Mouse (Mus musculus): ENCODE data around the gene AC170998.1. TPM values are rescaled to one million over a fixed set of nuclear protein-coding genes. Genes with fewer than 3 reads are reported as not detected.
A peak's percentile ranks its signal among the peaks of the same experiment; 100 is the strongest.

Gene AC170998.1
- polyA plus RNA-seq, 1 experiment, result 8.5 TPM

DNA sequence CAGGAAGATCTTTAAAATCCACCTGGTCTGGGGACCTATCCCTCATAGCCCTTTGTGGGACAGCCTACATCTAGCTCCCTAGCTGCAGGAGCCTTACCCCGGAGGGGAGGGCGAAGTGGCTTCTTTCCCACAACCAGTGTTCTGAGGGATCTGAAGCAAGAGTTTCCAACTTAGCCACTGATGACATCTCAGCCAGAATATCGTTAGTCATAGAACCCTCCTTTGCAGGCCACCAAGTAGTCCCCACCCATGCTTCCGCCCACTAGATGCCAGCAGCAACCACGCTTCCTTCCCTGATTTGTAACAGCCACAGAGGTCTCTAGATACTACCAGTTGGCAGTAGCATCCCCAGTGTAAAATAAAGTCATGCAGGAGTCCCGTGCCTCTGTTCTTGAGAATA lies 24.7 kb downstream of the AC170998.1 start:
- H3K9ac ChIP-seq (ENCODE audit: low read depth, poor library complexity, severe bottlenecking), result no peak overlapping the region
- no peak overlapping the region for H3K4me3 ChIP-seq (ENCODE audit: low read depth, low read length)
- no peak overlapping the region for H3K27ac ChIP-seq (ENCODE audit: insufficient read depth, low read length)
- H3K36me3 ChIP-seq (ENCODE audit: control insufficient read depth, insufficient read depth, low read length, poor library complexity, severe bottlenecking), result peaks cover 11% of the 10 kb centered on the region; the same call in 1 of the 2 replicates
- H3K4me1 ChIP-seq (ENCODE audit: control insufficient read depth, insufficient read depth, low read length), result no peaks in the 10 kb centered on the region
- H3K27me3 ChIP-seq (ENCODE audit: control insufficient read depth, insufficient read depth, low read length, poor library complexity, severe bottlenecking), result no peaks in the 10 kb centered on the region
- TF ChIP-seq CTCF (IDR thresholded peaks at IDR 0.05; ENCODE audit: low read depth, low read length) (no peak), POLR2A (IDR thresholded peaks at IDR 0.05; ENCODE audit: insufficient read depth, low read length) (no peak), EP300 (IDR thresholded peaks at IDR 0.05; ENCODE audit: insufficient read depth, low read depth, low read length) (no peak)
- no peaks in the 10 kb centered on the region for H3K9me3 ChIP-seq (replicated peaks; ENCODE audit: control insufficient read depth, insufficient read depth, low read length, poor library complexity, severe bottlenecking)

- Histone ChIP-seq H3K36me3 (ENCODE audit: control insufficient read depth, insufficient read depth, low read length, poor library complexity, severe bottlenecking) (no peaks in the 10 kb centered on the region), H3K9me3 (replicated peaks; ENCODE audit: control insufficient read depth, insufficient read depth, low read length, poor library complexity, severe bottlenecking) (no peaks in the 10 kb centered on the region), H3K27me3 (ENCODE audit: control insufficient read depth, insufficient read depth, low read length, poor library complexity, severe bottlenecking) (no peaks in the 10 kb centered on the region), H3K4me3 (ENCODE audit: low read depth, low read length) (no peak overlapping the region), H3K4me1 (ENCODE audit: control insufficient read depth, insufficient read depth, low read length) (no peaks in the 10 kb centered on the region), H3K9ac (ENCODE audit: low read depth, poor library complexity, severe bottlenecking) (no peak overlapping the region), H3K27ac (ENCODE audit: insufficient read depth, low read length) (no peak overlapping the region)
- no peak for TF ChIP-seq POLR2A (IDR thresholded peaks at IDR 0.05; ENCODE audit: insufficient read depth, low read length)
- TF ChIP-seq CTCF (IDR thresholded peaks at IDR 0.05; ENCODE audit: low read depth, low read length), result no peak
- TF ChIP-seq EP300 (IDR thresholded peaks at IDR 0.05; ENCODE audit: insufficient read depth, low read depth, low read length), result no peak
These were observed 30.6 kb downstream of the AC170998.1 start for GRCm38 (mm10) chr17:28756447-28756846.

GRCm38 (mm10) chr17:28757470-28757869 lies 31.6 kb downstream of the AC170998.1 start:
- Histone ChIP-seq H3K9ac (ENCODE audit: low read depth, poor library complexity, severe bottlenecking) (no peak overlapping the region), H3K9me3 (replicated peaks; ENCODE audit: control insufficient read depth, insufficient read depth, low read length, poor library complexity, severe bottlenecking) (no peaks in the 10 kb centered on the region), H3K36me3 (ENCODE audit: control insufficient read depth, insufficient read depth, low read length, poor library complexity, severe bottlenecking) (no peaks in the 10 kb centered on the region), H3K4me3 (ENCODE audit: low read depth, low read length) (no peak overlapping the region), H3K27ac (ENCODE audit: insufficient read depth, low read length) (no peak overlapping the region), H3K4me1 (ENCODE audit: control insufficient read depth, insufficient read depth, low read length) (no peaks in the 10 kb centered on the region), H3K27me3 (ENCODE audit: control insufficient read depth, insufficient read depth, low read length, poor library complexity, severe bottlenecking) (no peaks in the 10 kb centered on the region)
- TF ChIP-seq CTCF (IDR thresholded peaks at IDR 0.05; ENCODE audit: low read depth, low read length), result no peak
- no peak for TF ChIP-seq EP300 (IDR thresholded peaks at IDR 0.05; ENCODE audit: insufficient read depth, low read depth, low read length)
- no peak for TF ChIP-seq POLR2A (IDR thresholded peaks at IDR 0.05; ENCODE audit: insufficient read depth, low read length)

GRCm38 (mm10) chr17:28760736-28761312 lies 34.9 kb downstream of the AC170998.1 start:
- H3K4me1 ChIP-seq (ENCODE audit: control insufficient read depth, insufficient read depth, low read length), result no peaks in the 10 kb centered on the region

DNA sequence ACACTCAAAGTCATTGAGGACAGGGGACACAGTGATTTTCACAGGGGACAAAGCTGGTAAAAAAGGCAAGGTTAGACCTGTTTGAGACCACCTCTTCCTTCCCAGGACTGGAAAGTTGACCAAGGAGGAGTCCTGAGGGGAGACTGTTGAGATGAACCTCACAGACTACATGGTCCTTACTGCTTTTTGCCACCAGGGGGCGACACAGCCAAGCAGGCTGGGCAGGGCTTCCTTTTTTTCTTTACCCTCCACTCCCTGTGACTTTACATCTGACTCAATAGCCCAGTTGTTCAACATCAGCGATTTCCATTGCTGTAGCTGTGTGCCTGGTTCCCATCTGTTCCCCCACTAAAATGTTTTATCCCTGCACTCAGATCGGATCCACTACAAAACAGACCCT lies 36.0 kb downstream of the AC170998.1 start:
- TF ChIP-seq EP300 (IDR thresholded peaks at IDR 0.05; ENCODE audit: insufficient read depth, low read depth, low read length) (no peak), CTCF (IDR thresholded peaks at IDR 0.05; ENCODE audit: low read depth, low read length) (peak; percentile 98), POLR2A (IDR thresholded peaks at IDR 0.05; ENCODE audit: insufficient read depth, low read length) (no peak)
- H3K36me3 ChIP-seq (ENCODE audit: control insufficient read depth, insufficient read depth, low read length, poor library complexity, severe bottlenecking), result no peaks in the 10 kb centered on the region
- H3K9ac ChIP-seq (ENCODE audit: low read depth, poor library complexity, severe bottlenecking), result no peak overlapping the region
- no peaks in the 10 kb centered on the region for H3K27me3 ChIP-seq (ENCODE audit: control insufficient read depth, insufficient read depth, low read length, poor library complexity, severe bottlenecking)
- no peak overlapping the region for H3K4me3 ChIP-seq (ENCODE audit: low read depth, low read length)
- H3K4me1 ChIP-seq (ENCODE audit: control insufficient read depth, insufficient read depth, low read length), result no peaks in the 10 kb centered on the region
- no peak overlapping the region for H3K27ac ChIP-seq (ENCODE audit: insufficient read depth, low read length)
- no peaks in the 10 kb centered on the region for H3K9me3 ChIP-seq (replicated peaks; ENCODE audit: control insufficient read depth, insufficient read depth, low read length, poor library complexity, severe bottlenecking)

More at GRCm38 (mm10) chr17:28760736-28761312, 34.9 kb downstream of the AC170998.1 start:
- no peak for TF ChIP-seq POLR2A (IDR thresholded peaks at IDR 0.05; ENCODE audit: insufficient read depth, low read length)
- no peak for TF ChIP-seq EP300 (IDR thresholded peaks at IDR 0.05; ENCODE audit: insufficient read depth, low read depth, low read length)
- no peak for TF ChIP-seq CTCF (IDR thresholded peaks at IDR 0.05; ENCODE audit: low read depth, low read length)
- Histone ChIP-seq H3K27me3 (ENCODE audit: control insufficient read depth, insufficient read depth, low read length, poor library complexity, severe bottlenecking) (no peaks in the 10 kb centered on the region), H3K27ac (ENCODE audit: insufficient read depth, low read length) (no peak overlapping the region), H3K36me3 (ENCODE audit: control insufficient read depth, insufficient read depth, low read length, poor library complexity, severe bottlenecking) (no peaks in the 10 kb centered on the region), H3K9me3 (replicated peaks; ENCODE audit: control insufficient read depth, insufficient read depth, low read length, poor library complexity, severe bottlenecking) (no peaks in the 10 kb centered on the region), H3K4me3 (ENCODE audit: low read depth, low read length) (no peak overlapping the region), H3K9ac (ENCODE audit: low read depth, poor library complexity, severe bottlenecking) (no peak overlapping the region)

- Histone ChIP-seq H3K9ac (ENCODE audit: low read depth, poor library complexity, severe bottlenecking) (no peak overlapping the region), H3K27me3 (ENCODE audit: control insufficient read depth, insufficient read depth, low read length, poor library complexity, severe bottlenecking) (no peaks in the 10 kb centered on the region), H3K27ac (ENCODE audit: insufficient read depth, low read length) (no peak overlapping the region), H3K9me3 (replicated peaks; ENCODE audit: control insufficient read depth, insufficient read depth, low read length, poor library complexity, severe bottlenecking) (no peaks in the 10 kb centered on the region), H3K4me3 (ENCODE audit: low read depth, low read length) (no peak overlapping the region), H3K36me3 (ENCODE audit: control insufficient read depth, insufficient read depth, low read length, poor library complexity, severe bottlenecking) (no peaks in the 10 kb centered on the region), H3K4me1 (ENCODE audit: control insufficient read depth, insufficient read depth, low read length) (no peaks in the 10 kb centered on the region)
- no peak for TF ChIP-seq EP300 (IDR thresholded peaks at IDR 0.05; ENCODE audit: insufficient read depth, low read depth, low read length)
- no peak for TF ChIP-seq POLR2A (IDR thresholded peaks at IDR 0.05; ENCODE audit: insufficient read depth, low read length)
- no peak for TF ChIP-seq CTCF (IDR thresholded peaks at IDR 0.05; ENCODE audit: low read depth, low read length)
These were observed 40.3 kb downstream of the AC170998.1 start for GRCm38 (mm10) chr17:28766203-28766602.
